Mouse (Mus musculus): ENCODE data around the gene Cdc25b. TPM values are rescaled to one million over a fixed set of nuclear protein-coding genes. Genes with fewer than 3 reads are reported as not detected.

Cdc25b gene
- total and polyA plus RNA-seq, 3 experiments, result 11.6 to 24.0 (median 21.3) TPM

- 0 out of 2 replicates have a peak, but pooled peaks have one; percentile 10 for TF ChIP-seq ETS1 (conservative IDR thresholded peaks at IDR 0.05; ENCODE audit: low read depth, low read length)
- peak; percentile 95 for TF ChIP-seq POLR2A (IDR thresholded peaks at IDR 0.05; ENCODE audit: low read depth, low read length)
- TF ChIP-seq SMC3 (IDR thresholded peaks at IDR 0.05; ENCODE audit: low read depth, low read length), result no peak
- TF ChIP-seq EP300 (IDR thresholded peaks at IDR 0.05; ENCODE audit: low read length), result no peak
- TF ChIP-seq MXI1 (IDR thresholded peaks at IDR 0.05; ENCODE audit: low read depth, low read length), result peak; percentile 78
- peak; percentile 69; the same call in 1 of the 2 replicates for TF ChIP-seq CHD2 (IDR thresholded peaks at IDR 0.05; ENCODE audit: low read length)
- TF ChIP-seq MAFK (IDR thresholded peaks at IDR 0.05; ENCODE audit: insufficient replicate concordance, low read length), result no peak
- peak; percentile 93 for TF ChIP-seq TCF12 (IDR thresholded peaks at IDR 0.05; ENCODE audit: low read depth, low read length)
- TF ChIP-seq MAZ (IDR thresholded peaks at IDR 0.05; ENCODE audit: low read depth, low read length), result no peak
- peak; percentile 66; the same call in 1 of the 2 replicates for TF ChIP-seq UBTF (IDR thresholded peaks at IDR 0.05; ENCODE audit: low read depth, low read length)
- TF ChIP-seq NELFE (IDR thresholded peaks at IDR 0.05; ENCODE audit: low read depth, low read length), result no peak
- 0 out of 2 replicates have a peak, but pooled peaks have one; percentile 28 for TF ChIP-seq NRF1 (IDR thresholded peaks at IDR 0.05; ENCODE audit: low read depth, low read length)
- no peak for TF ChIP-seq CHD1 (IDR thresholded peaks at IDR 0.05; ENCODE audit: low read depth, low read length)
- TF ChIP-seq ZMIZ1 (IDR thresholded peaks at IDR 0.05; ENCODE audit: low read depth, low read length), result peak; percentile 85; the same call in 1 of the 2 replicates
- TF ChIP-seq IRF4 (IDR thresholded peaks at IDR 0.05; ENCODE audit: low read depth, low read length), result no peak
- no peak for TF ChIP-seq JUND (conservative IDR thresholded peaks at IDR 0.05; ENCODE audit: low read depth, low read length)
- no peak for TF ChIP-seq USF1 (IDR thresholded peaks at IDR 0.05; ENCODE audit: low read depth, low read length)
Measured at GRCm38 (mm10) chr2:131233307-131234126, 46.8 kb downstream of the Cdc25b start, which contains the start of gene Mavs (continued).

- H3K9me3 ChIP-seq (replicated peaks; ENCODE audit: low read length), result no peaks in the 10 kb centered on the region
- H3K4me1 ChIP-seq (ENCODE audit: control insufficient read depth in 1 of 2, insufficient read depth in 2 of 2), result peaks cover 18 to 41% of the 10 kb centered on the region in 2 experiments
- peak overlapping the region; percentile 75 for H3K9ac ChIP-seq (ENCODE audit: insufficient read depth, low read depth)
- peak overlapping the region; percentile 87 for H3K27ac ChIP-seq (ENCODE audit: insufficient read depth, low read depth)
- H3K79me2 ChIP-seq (replicated peaks; ENCODE audit: control insufficient read depth, extremely low read depth, insufficient read depth, poor library complexity, severe bottlenecking), result peaks cover 9% of the 10 kb centered on the region; the same call in 1 of the 2 replicates
- no peak for DNase-seq (ENCODE audit: extremely low read depth)
- H3K36me3 ChIP-seq (replicated peaks in 1 of 2; ENCODE audit: control insufficient read depth in 1 of 2, insufficient read depth in 1 of 2, low read length in 1 of 2), result peaks cover 5 to 32% of the 10 kb centered on the region in 2 experiments
- H3K27me3 ChIP-seq (replicated peaks), result no peaks in the 10 kb centered on the region
- H3K4me2 ChIP-seq (ENCODE audit: insufficient read depth, low read depth, poor library complexity, severe bottlenecking), result peak overlapping the region; percentile 98
- peak overlapping the region; percentile 66 to 91 (median 80) for H3K4me3 ChIP-seq (replicated peaks in 1 of 3; ENCODE audit: low read depth in 2 of 3, low read length in 2 of 3, poor library complexity in 1 of 3)
- dilution Hi-C loops (cut with MboI; ENCODE audit: extremely low pct_ligation_motif_present, extremely low pct_unique_long_range_greater_than_20kb, low sequenced_read_pairs), result no loop called here
- in situ Hi-C loops (cut with MboI; ENCODE audit: low pct_ligation_motif_present, low pct_unique_long_range_greater_than_20kb, low sequenced_read_pairs), result no loop called here
- TF ChIP-seq UBTF (IDR thresholded peaks at IDR 0.05; ENCODE audit: low read depth, low read length) (peak; percentile 41; the same call in 1 of the 2 replicates), ZNF384 (IDR thresholded peaks at IDR 0.05; ENCODE audit: low read depth, low read length) (no peak), POLR2A (IDR thresholded peaks at IDR 0.05; ENCODE audit: low read depth, low read length) (no peak), ZKSCAN1 (IDR thresholded peaks at IDR 0.05; ENCODE audit: borderline replicate concordance, low read depth, low read length) (no peak), ETS1 (conservative IDR thresholded peaks at IDR 0.05; ENCODE audit: low read depth, low read length) (0 out of 2 replicates have a peak, but pooled peaks have one; percentile 3), ZMIZ1 (IDR thresholded peaks at IDR 0.05; ENCODE audit: low read depth, low read length) (no peak), MYC (IDR thresholded peaks at IDR 0.05; ENCODE audit: low read depth, low read length) (no peak), SMC3 (IDR thresholded peaks at IDR 0.05; ENCODE audit: low read depth, low read length) (no peak), NELFE (IDR thresholded peaks at IDR 0.05; ENCODE audit: low read depth, low read length) (peak; percentile 92), E2F4 (IDR thresholded peaks at IDR 0.05; ENCODE audit: insufficient replicate concordance, low read depth, low read length) (no peak), CHD2 (IDR thresholded peaks at IDR 0.05; ENCODE audit: low read length) (no peak), CHD1 (IDR thresholded peaks at IDR 0.05; ENCODE audit: low read depth, low read length) (0 out of 2 replicates have a peak, but pooled peaks have one; percentile 65), PAX5 (IDR thresholded peaks at IDR 0.05; ENCODE audit: low read length) (no peak), POLR2AphosphoS2 (IDR thresholded peaks at IDR 0.05; ENCODE audit: low read depth, low read length) (peak; percentile 73; the same call in 1 of the 2 replicates), JUN (IDR thresholded peaks at IDR 0.05; ENCODE audit: insufficient read depth, low read depth, low read length) (no peak), HCFC1 (IDR thresholded peaks at IDR 0.05; ENCODE audit: low read depth, low read length) (0 out of 2 replicates have a peak, but pooled peaks have one; percentile 6), SIN3A (IDR thresholded peaks at IDR 0.05; ENCODE audit: low read length) (peak; percentile 72; the same call in 1 of the 2 replicates), ELF1 (IDR thresholded peaks at IDR 0.05; ENCODE audit: low read depth, low read length) (peak; percentile 12; the same call in 1 of the 2 replicates), RCOR1 (conservative IDR thresholded peaks at IDR 0.05; ENCODE audit: low read depth, low read length) (no peak; the same call in 1 of the 2 replicates), MXI1 (IDR thresholded peaks at IDR 0.05; ENCODE audit: low read depth, low read length) (peak; percentile 46), MAX (IDR thresholded peaks at IDR 0.05; ENCODE audit: low read length) (no peak; the same call in 1 of the 2 replicates), IRF4 (IDR thresholded peaks at IDR 0.05; ENCODE audit: low read depth, low read length) (no peak), EP300 (IDR thresholded peaks at IDR 0.05; ENCODE audit: low read length) (no peak), KAT2A (IDR thresholded peaks at IDR 0.05; ENCODE audit: insufficient replicate concordance, low read length) (0 out of 2 replicates have a peak, but pooled peaks have one; percentile 28), MAZ (IDR thresholded peaks at IDR 0.05; ENCODE audit: low read depth, low read length) (0 out of 2 replicates have a peak, but pooled peaks have one; percentile 58), JUND (conservative IDR thresholded peaks at IDR 0.05; ENCODE audit: low read depth, low read length) (no peak), TBP (conservative IDR thresholded peaks at IDR 0.05; ENCODE audit: low read depth, low read length) (no peak)
Measured at GRCm38 (mm10) chr2:131234127-131234650, 47.4 kb downstream of the Cdc25b start.
